Mouse (Mus musculus): ENCODE measurements at regions not wholly inside any gene's neighbourhood (a gene's known extent, or its start where the extent isn't known, plus 50 kb on each side); places are given as distances from the start of the nearest gene placed in this dataset.
A peak's percentile ranks its signal among the peaks of the same experiment; 100 is the strongest.
"Not testable (repeated sequence)": the region's sequence is repeated elsewhere in the genome, so short reads cannot be mapped to it uniquely, and the experiment has no call there.

DNA sequence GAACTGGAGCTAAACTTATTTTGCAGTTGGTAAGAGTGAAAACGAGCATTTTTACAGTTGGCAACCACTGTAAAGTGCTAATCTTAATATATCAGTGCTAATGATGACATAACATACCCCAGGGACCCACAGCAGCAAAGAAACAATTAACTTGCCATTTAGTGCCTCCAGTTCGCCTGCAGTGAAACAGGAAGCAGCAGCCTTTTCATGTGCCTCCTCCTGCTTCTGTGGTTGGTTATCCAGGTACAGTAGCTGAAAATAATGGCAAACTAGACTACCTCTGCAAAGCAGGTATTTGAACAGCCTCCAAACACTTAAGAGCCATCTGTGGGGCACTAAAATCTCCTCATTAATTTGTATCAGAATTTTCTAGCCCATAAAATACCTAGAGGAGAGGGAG is 584.8 kb upstream of the Pfkp start:
- ATAC-seq (ENCODE audit: low FRiP score) = no peak

GRCm38 (mm10) chr13:7206626-7207211 is 558.1 kb upstream of the Pfkp start:
- 66% methylated on average over 5 of the region's 5 CpGs for WGBS
- Histone ChIP-seq H3K9ac (no peak overlapping the region), H3K27ac (no peak overlapping the region), H3K4me1 (replicated peaks; ENCODE audit: control insufficient read depth, insufficient read depth, low read length) (no peaks in the 10 kb centered on the region), H3K4me3 (replicated peaks; ENCODE audit: low read length) (no peak overlapping the region), H3K9me3 (ENCODE audit: control insufficient read depth, low read length) (no peaks in the 10 kb centered on the region), H3K27me3 (ENCODE audit: control insufficient read depth, insufficient read depth, low read length) (no peaks in the 10 kb centered on the region), H3K36me3 (replicated peaks; ENCODE audit: control insufficient read depth, insufficient read depth) (no peaks in the 10 kb centered on the region), H3K4me2 (replicated peaks) (no peak overlapping the region)
- no peak for ATAC-seq (ENCODE audit: low FRiP score)
- no peak for DNase-seq (ENCODE audit: low spot score)

More for the DNA sequence above, 584.8 kb upstream of the Pfkp start:
- Histone ChIP-seq H3K27me3 (ENCODE audit: control insufficient read depth, insufficient read depth, low read length) (no peaks in the 10 kb centered on the region), H3K9me3 (ENCODE audit: control insufficient read depth, low read length) (no peaks in the 10 kb centered on the region), H3K4me2 (replicated peaks) (no peak overlapping the region), H3K27ac (no peak overlapping the region), H3K9ac (no peak overlapping the region), H3K4me3 (replicated peaks; ENCODE audit: low read length) (no peak overlapping the region), H3K36me3 (replicated peaks; ENCODE audit: control insufficient read depth, insufficient read depth) (no peaks in the 10 kb centered on the region), H3K4me1 (replicated peaks; ENCODE audit: control insufficient read depth, insufficient read depth, low read length) (no peaks in the 10 kb centered on the region)
- DNase-seq (ENCODE audit: low spot score) = no peak
- 40% methylated on average over 2 of the region's 2 CpGs for WGBS

DNA sequence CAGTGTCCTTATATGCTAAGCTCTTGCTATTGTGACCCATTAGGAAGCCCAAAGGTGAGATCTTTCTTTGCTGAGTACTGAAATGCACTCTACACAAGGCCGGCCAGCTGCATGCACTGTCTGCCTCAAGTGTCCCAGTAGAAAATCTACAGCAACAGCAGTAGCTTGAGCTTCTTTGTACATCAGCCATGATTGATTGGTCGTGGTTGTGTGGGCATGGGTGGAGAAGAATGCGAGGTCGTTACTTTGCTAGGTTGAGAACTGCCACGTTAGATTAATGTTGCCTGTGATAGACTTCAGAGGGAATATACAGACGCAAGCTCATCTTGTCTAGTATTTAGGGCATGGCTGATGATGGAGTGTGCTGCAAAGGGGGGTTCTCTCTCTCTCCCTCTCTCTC is 547.4 kb upstream of the Pfkp start:
- Histone ChIP-seq H3K4me3 (replicated peaks; ENCODE audit: low read length) (no peak overlapping the region), H3K4me1 (replicated peaks; ENCODE audit: control insufficient read depth, insufficient read depth, low read length) (no peaks in the 10 kb centered on the region), H3K36me3 (replicated peaks; ENCODE audit: control insufficient read depth, insufficient read depth) (no peaks in the 10 kb centered on the region), H3K9ac (no peak overlapping the region), H3K4me2 (replicated peaks) (no peak overlapping the region), H3K9me3 (ENCODE audit: control insufficient read depth, low read length) (no peaks in the 10 kb centered on the region), H3K27ac (no peak overlapping the region), H3K27me3 (ENCODE audit: control insufficient read depth, insufficient read depth, low read length) (no peaks in the 10 kb centered on the region)
- DNase-seq (ENCODE audit: low spot score) (no peak), ATAC-seq (ENCODE audit: low FRiP score) (no peak)
- 46% methylated on average over 6 of the region's 6 CpGs for WGBS

- ATAC-seq (ENCODE audit: low FRiP score) (no peak), DNase-seq (ENCODE audit: low spot score) (peak; percentile 19)
- H3K27ac ChIP-seq = no peak overlapping the region
- no peak overlapping the region for H3K4me3 ChIP-seq (replicated peaks; ENCODE audit: low read length)
- no peak overlapping the region for H3K9ac ChIP-seq
- no peaks in the 10 kb centered on the region for H3K27me3 ChIP-seq (ENCODE audit: control insufficient read depth, insufficient read depth, low read length)
- no peaks in the 10 kb centered on the region for H3K9me3 ChIP-seq (ENCODE audit: control insufficient read depth, low read length)
- no peak overlapping the region for H3K4me2 ChIP-seq (replicated peaks)
- H3K4me1 ChIP-seq (replicated peaks; ENCODE audit: control insufficient read depth, insufficient read depth, low read length) = no peaks in the 10 kb centered on the region
- H3K36me3 ChIP-seq (replicated peaks; ENCODE audit: control insufficient read depth, insufficient read depth) = no peaks in the 10 kb centered on the region
- WGBS = 81% methylated on average over 4 of the region's 4 CpGs
Observed at GRCm38 (mm10) chr13:7182216-7182751, 533.7 kb upstream of the Pfkp start.

DNA sequence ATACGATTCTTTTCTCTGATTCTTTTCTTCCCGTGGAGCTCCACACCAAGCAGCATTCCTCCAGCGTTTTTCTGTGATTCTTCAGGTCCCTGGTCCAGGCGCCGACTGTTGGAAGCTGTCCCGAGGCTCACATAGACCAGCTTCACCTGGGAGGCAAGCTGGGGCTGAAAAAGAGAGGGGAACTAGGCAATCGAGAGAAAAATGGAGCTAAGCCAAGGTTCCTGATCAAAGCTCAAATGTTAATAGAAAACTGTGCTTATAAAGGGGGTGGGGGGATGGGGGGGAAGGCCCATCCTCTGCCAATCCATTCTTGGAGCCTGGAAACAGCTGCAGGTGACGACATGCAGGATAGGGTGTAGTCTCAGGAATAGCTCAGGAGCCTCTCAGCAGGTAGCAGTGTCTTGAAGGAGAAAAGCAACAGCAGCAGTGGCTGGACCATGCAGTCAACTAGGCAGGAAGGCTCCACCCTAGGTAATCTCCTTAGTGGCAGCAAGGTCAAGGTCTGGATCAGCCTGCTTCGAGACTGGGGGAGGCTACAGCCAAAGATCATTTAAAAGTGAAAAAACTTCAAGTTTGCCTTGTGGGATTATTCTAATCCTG is 527.1 kb upstream of the Pfkp start:
- Histone ChIP-seq H3K27me3 (ENCODE audit: control insufficient read depth, insufficient read depth, low read length) (no peaks in the 10 kb centered on the region), H3K4me3 (replicated peaks; ENCODE audit: low read length) (no peak overlapping the region), H3K27ac (no peak overlapping the region), H3K4me2 (replicated peaks) (no peak overlapping the region), H3K9me3 (ENCODE audit: control insufficient read depth, low read length) (peaks cover 4% of the 10 kb centered on the region), H3K36me3 (replicated peaks; ENCODE audit: control insufficient read depth, insufficient read depth) (no peaks in the 10 kb centered on the region), H3K4me1 (replicated peaks; ENCODE audit: control insufficient read depth, insufficient read depth, low read length) (no peaks in the 10 kb centered on the region), H3K9ac (no peak overlapping the region)
- DNase-seq (ENCODE audit: low spot score) (no peak), ATAC-seq (ENCODE audit: low FRiP score) (no peak)
- WGBS = 75% methylated on average over 9 of the region's 9 CpGs

GRCm38 (mm10) chr13:7170035-7170434 is 521.5 kb upstream of the Pfkp start:
- WGBS = 67% methylated on average over 3 of the region's 3 CpGs
- H3K4me1 ChIP-seq (replicated peaks; ENCODE audit: control insufficient read depth, insufficient read depth, low read length); H3K9me3 ChIP-seq (ENCODE audit: control insufficient read depth, low read length); H3K4me2 ChIP-seq (replicated peaks); H3K36me3 ChIP-seq (replicated peaks; ENCODE audit: control insufficient read depth, insufficient read depth); H3K4me3 ChIP-seq (replicated peaks; ENCODE audit: low read length); DNase-seq (ENCODE audit: low spot score); ATAC-seq (ENCODE audit: low FRiP score); H3K27ac ChIP-seq; H3K27me3 ChIP-seq (ENCODE audit: control insufficient read depth, insufficient read depth, low read length); H3K9ac ChIP-seq: not testable (repeated sequence)

GRCm38 (mm10) chr13:7146337-7146736 is 497.8 kb upstream of the Pfkp start:
- H3K4me1 ChIP-seq (replicated peaks; ENCODE audit: control insufficient read depth, insufficient read depth, low read length) = no peaks in the 10 kb centered on the region
- no peaks in the 10 kb centered on the region for H3K27me3 ChIP-seq (ENCODE audit: control insufficient read depth, insufficient read depth, low read length)
- no peaks in the 10 kb centered on the region for H3K9me3 ChIP-seq (ENCODE audit: control insufficient read depth, low read length)
- no peak overlapping the region for H3K4me2 ChIP-seq (replicated peaks)
- no peak overlapping the region for H3K4me3 ChIP-seq (replicated peaks; ENCODE audit: low read length)
- no peak for DNase-seq (ENCODE audit: low spot score)
- no peak overlapping the region for H3K9ac ChIP-seq
- H3K27ac ChIP-seq = no peak overlapping the region
- H3K36me3 ChIP-seq (replicated peaks; ENCODE audit: control insufficient read depth, insufficient read depth) = no peaks in the 10 kb centered on the region
- 74% methylated on average over 4 of the region's 4 CpGs for WGBS
- ATAC-seq (ENCODE audit: low FRiP score) = no peak

DNA sequence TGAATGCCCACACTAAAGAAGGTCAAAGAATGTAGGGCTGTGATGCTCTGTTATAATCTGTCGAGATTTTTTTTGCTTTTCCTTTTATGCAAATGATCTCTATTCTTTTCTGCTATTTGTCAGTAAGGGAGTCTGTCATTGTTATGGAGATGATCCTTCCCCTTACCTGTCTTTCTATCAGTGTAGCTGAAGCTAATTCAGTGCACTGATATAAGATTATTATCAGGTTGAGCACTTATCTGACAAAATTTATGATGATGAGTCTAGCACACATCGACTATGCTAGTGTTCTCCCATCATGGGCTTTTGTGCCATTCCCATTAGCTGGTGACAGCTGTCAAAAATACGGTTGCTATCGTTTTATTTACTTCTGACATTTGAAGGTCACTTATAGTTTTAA is 462.0 kb upstream of the Pfkp start:
- DNase-seq (ENCODE audit: low spot score) (no peak), ATAC-seq (ENCODE audit: low FRiP score) (no peak)
- 66% methylated on average over 4 of the region's 4 CpGs for WGBS
- Histone ChIP-seq H3K9me3 (ENCODE audit: control insufficient read depth, low read length) (no peaks in the 10 kb centered on the region), H3K4me3 (replicated peaks; ENCODE audit: low read length) (no peak overlapping the region), H3K36me3 (replicated peaks; ENCODE audit: control insufficient read depth, insufficient read depth) (no peaks in the 10 kb centered on the region), H3K4me1 (replicated peaks; ENCODE audit: control insufficient read depth, insufficient read depth, low read length) (no peaks in the 10 kb centered on the region), H3K4me2 (replicated peaks) (no peak overlapping the region), H3K27me3 (ENCODE audit: control insufficient read depth, insufficient read depth, low read length) (no peaks in the 10 kb centered on the region), H3K27ac (no peak overlapping the region), H3K9ac (no peak overlapping the region)

GRCm38 (mm10) chr13:7103289-7103688 is 454.7 kb upstream of the Pfkp start:
- no peak overlapping the region for H3K9ac ChIP-seq
- H3K27me3 ChIP-seq (ENCODE audit: control insufficient read depth, insufficient read depth, low read length) = no peaks in the 10 kb centered on the region
- no peak overlapping the region for H3K4me2 ChIP-seq (replicated peaks)
- no peaks in the 10 kb centered on the region for H3K9me3 ChIP-seq (ENCODE audit: control insufficient read depth, low read length)
- H3K27ac ChIP-seq = no peak overlapping the region
- H3K4me3 ChIP-seq (replicated peaks; ENCODE audit: low read length) = no peak overlapping the region
- 90% methylated on average over 4 of the region's 4 CpGs for WGBS
- DNase-seq (ENCODE audit: low spot score) (no peak), ATAC-seq (ENCODE audit: low FRiP score) (no peak)
- H3K36me3 ChIP-seq (replicated peaks; ENCODE audit: control insufficient read depth, insufficient read depth) = no peaks in the 10 kb centered on the region
- H3K4me1 ChIP-seq (replicated peaks; ENCODE audit: control insufficient read depth, insufficient read depth, low read length) = no peaks in the 10 kb centered on the region

All from hindbrain, embryonic 14.5 days (tissue).